Mouse (Mus musculus) midbrain, embryonic 10.5 days (tissue): Measurements from ENCODE around the gene Acot4. TPM values are rescaled to one million over a fixed set of nuclear protein-coding genes. Genes with fewer than 3 reads are reported as not detected.
"Not testable (repeated sequence)": the region's sequence is repeated elsewhere in the genome, so short reads cannot be mapped to it uniquely, and the experiment has no call there.

Experiments
- DNase-seq: peaks from one replicate; pipeline ENCODE4 v3.0.0-alpha.2; 2017; ENCODE audit warnings: low spot score
- H3K27ac ChIP-seq: fragments of 300-500 bp; sonication (generic); replicated peaks from 2 replicates; pipeline ENCODE4 v1.5.1; 2016; ENCODE audit warnings: mild to moderate bottlenecking
- H3K27me3 ChIP-seq: fragments of 300-500 bp; sonication (generic); 2 replicates; pipeline ENCODE4 v1.6.1; 2016; ENCODE audit warnings: low read depth, mild to moderate bottlenecking; ENCODE audit not compliant: poor library complexity, severe bottlenecking
- H3K36me3 ChIP-seq: fragments of 300-500 bp; sonication (generic); 2 replicates; pipeline ENCODE4 v1.6.1; 2016; ENCODE audit warnings: mild to moderate bottlenecking, moderate library complexity
- H3K4me1 ChIP-seq: fragments of 300-500 bp; sonication (generic); 2 replicates; pipeline ENCODE4 v1.6.1; 2016
- H3K4me3 ChIP-seq: fragments of 300-500 bp; sonication (generic); 2 replicates; pipeline ENCODE4 v1.5.1; 2016; ENCODE audit warnings: mild to moderate bottlenecking, moderate library complexity
- H3K9me3 ChIP-seq: fragments of 300-500 bp; sonication (generic); replicated peaks from 2 replicates; pipeline ENCODE4 v1.6.1; 2016; ENCODE audit warnings: mild to moderate bottlenecking
- whole genome bisulfite sequencing: fragments of 180-500 bp; shearing (Covaris S2); methylation state at CpG from one replicate; pipeline ENCODE4 v1.1.7; 2016; 5-methylcytosine and 5-hydroxymethylcytosine counted together
- polyA plus RNA-seq: library from polyadenylated mRNA; unstranded; fragments of >200 nt; fragmentation: Nextera tagmentation; extraction: Ambion mirVana; gene quantifications from 2 replicates; pipeline ENCODE4 v1.2.1, GENCODE M21; 2016

Acot4 gene
- 0.06 and 0.21 TPM in 2 replicates for polyA plus RNA-seq

DNA sequence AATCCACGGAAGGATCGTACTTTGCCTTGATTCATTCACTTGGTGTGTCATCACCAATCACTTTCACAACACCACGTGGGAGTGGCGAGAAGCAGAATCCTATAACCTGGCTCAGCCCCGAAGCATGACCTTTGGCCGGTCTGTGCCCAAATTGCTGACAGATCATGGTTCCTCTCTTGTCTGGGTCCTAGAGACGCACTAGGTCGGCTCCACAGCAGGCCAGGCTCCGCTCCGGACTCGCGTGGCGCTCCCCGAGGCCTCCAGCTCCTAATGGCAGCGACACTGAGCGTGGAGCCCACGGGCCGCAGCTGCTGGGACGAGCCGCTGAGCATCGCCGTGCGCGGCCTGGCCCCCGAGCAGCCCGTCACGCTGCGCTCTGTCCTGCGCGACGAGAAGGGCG is at the start of gene Acot4:
Gene Acot4, plus strand, starts transcription at position 139 of the 400 bp plus-strand sequence.
- H3K9me3 ChIP-seq: peaks cover 18% of the 10 kb centered on the region; the same call in 1 of the 2 replicates
- peak within 1 kb of the TSS; percentile 52 for H3K4me3 ChIP-seq
- not testable (repeated sequence) for H3K36me3 ChIP-seq, H3K4me1 ChIP-seq
- peak within 1 kb of the TSS; percentile 67 for H3K27ac ChIP-seq
- peak; percentile 37 for DNase-seq
- H3K27me3 ChIP-seq: peaks cover 14% of the 10 kb centered on the region
- WGBS: 12% methylated on average over 32 of the region's 32 CpGs

DNA sequence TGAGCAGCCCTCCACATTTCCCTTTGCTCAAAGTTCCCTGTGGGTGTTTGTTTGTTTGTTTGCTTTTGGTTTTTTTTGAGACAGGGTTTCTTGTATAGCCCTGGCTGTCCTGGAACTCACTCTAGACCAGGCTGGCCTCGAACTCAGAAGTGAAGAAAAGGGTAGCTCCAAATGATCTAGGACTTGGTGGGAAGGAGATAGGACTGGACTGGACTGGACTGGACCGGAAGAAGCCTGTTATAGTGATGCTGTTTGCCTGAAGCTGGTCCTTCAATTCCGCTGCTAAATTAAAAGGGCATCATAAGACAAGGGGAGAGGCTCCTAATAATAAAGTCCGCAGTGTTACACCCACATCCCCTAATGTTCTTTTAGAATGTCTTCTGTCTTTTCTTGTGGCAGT is 49.7 kb upstream of the Acot4 start:
- peak overlapping the region; percentile 67 for H3K4me3 ChIP-seq
- H3K27me3 ChIP-seq: 0 out of 2 replicates have a peak, but pooled peaks cover 5% of the 10 kb centered on the region
- 75% methylated on average over 4 of the region's 4 CpGs for WGBS
- DNase-seq: no peak
- H3K36me3 ChIP-seq: peaks cover 18% of the 10 kb centered on the region
- peak overlapping the region; percentile 92 for H3K27ac ChIP-seq
- peaks cover 21% of the 10 kb centered on the region for H3K4me1 ChIP-seq
- H3K9me3 ChIP-seq: no peaks in the 10 kb centered on the region

DNA sequence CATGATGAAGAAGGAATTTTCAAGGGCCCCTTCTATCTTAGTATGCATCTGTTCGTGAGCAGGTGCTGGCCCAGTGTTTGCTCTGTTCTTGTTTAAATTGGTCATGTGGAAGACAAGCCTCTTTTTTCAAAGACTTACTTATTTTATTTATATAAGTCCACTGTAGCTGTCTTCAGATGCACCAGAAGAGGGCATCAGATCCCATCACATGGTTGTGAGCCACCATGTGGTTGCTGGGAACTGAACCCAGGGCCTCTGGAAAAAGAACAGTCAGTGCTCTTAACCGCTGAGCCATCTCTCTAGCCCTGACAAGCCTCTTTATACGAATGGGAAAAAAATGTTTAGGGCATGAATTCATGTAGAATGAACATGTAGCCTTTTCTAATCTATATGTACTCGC is 48.8 kb upstream of the Acot4 start:
- Histone ChIP-seq H3K9me3 (no peaks in the 10 kb centered on the region), H3K4me3 (no peak overlapping the region)
- WGBS: 95% methylated on average over 4 of the region's 4 CpGs

DNA sequence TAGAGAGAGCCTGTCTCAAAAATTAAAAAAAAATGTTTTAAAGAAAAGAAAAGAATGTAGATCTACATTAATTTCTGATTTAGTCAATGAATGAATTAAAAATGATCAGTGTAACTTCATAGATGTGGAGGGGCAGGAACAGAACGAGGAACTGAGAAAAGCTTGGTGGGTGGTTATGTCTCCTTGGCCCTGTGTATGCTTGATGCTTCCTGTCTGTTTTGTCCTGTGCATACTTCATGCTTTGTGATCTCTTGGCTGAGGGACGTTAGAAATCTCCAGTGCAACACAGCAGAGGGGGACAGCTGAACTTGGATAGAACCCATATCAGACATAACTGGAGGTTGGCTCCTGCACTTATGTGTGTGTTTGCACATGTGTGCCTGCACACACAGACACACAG is 41.0 kb upstream of the Acot4 start:
- Histone ChIP-seq H3K27me3 (no peaks in the 10 kb centered on the region), H3K36me3 (peaks cover 24% of the 10 kb centered on the region), H3K4me1 (no peaks in the 10 kb centered on the region), H3K4me3 (no peak overlapping the region), H3K27ac (no peak overlapping the region), H3K9me3 (peaks cover 5% of the 10 kb centered on the region)
- no peak for DNase-seq
- WGBS: 83% methylated on average over 2 of the region's 2 CpGs

More for the DNA sequence above, 48.8 kb upstream of the Acot4 start:
- H3K27ac ChIP-seq: no peak overlapping the region
- H3K27me3 ChIP-seq: 0 out of 2 replicates have a peak, but pooled peaks cover 5% of the 10 kb centered on the region
- peaks cover 21% of the 10 kb centered on the region for H3K4me1 ChIP-seq
- no peak for DNase-seq
- peaks cover 27% of the 10 kb centered on the region for H3K36me3 ChIP-seq

DNA sequence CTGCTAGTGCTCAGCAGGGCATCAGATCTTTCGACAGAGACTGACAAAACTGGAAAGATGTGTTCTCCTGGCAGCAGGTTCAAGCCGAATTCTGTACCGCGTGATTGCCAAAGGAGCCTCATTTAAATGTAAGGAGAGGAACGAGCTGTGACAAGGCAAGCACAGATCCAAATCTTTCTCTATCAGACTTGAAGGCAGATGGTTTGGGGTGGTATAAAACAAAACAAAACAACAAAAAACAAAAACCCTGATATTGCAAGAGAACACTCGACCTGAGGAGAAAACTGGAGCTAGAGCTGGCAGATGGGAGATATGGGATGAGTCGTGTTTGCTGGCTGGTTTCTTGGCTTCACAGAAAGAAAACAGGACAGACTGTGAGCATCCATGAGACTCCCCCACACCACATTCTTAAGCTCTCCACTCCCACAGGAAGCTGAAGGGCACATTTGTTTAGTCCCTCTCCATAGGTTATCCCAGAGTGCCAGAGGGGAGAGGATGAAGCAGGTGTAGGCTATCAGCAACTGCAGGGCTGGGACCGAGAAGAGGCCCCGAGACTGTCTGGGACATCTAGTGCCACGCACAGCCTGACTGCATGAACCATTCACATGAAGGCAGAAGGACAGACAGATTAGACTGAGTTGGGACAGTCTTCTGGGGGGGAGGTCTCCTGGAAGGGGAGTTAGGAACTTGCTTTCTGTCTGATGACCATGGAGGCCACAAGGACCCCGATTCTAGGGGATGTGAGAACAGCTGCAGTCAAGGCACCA is 39.7 kb upstream of the Acot4 start:
- DNase-seq: no peak
- H3K36me3 ChIP-seq: peaks cover 14% of the 10 kb centered on the region
- H3K4me3 ChIP-seq: no peak overlapping the region
- 75% methylated on average over 11 of the region's 11 CpGs for WGBS
- H3K4me1 ChIP-seq: no peaks in the 10 kb centered on the region
- H3K27ac ChIP-seq: no peak overlapping the region
- peaks cover 8% of the 10 kb centered on the region for H3K9me3 ChIP-seq
- no peaks in the 10 kb centered on the region for H3K27me3 ChIP-seq

DNA sequence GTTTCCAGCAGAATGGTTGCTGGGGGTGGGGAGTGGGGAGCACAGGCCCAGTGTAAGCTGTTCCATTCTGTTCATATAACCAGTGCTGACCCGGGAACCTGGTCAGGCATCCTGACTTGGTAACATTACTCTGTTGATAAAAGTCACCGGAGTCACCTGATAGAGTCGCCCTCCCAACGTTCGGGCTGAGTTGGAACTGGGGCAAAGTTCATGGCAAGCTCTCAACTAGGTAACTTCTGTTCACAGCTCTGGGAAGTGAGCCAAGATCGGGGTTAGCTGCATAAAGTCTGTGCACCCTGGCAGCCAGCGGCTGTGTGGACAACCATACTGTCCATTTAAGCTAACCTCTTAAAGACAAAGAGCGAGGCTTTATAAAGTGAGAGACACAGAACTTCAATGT is 38.9 kb upstream of the Acot4 start:
- not testable (repeated sequence) for DNase-seq, H3K27me3 ChIP-seq
- WGBS: 86% methylated on average over 8 of the region's 8 CpGs

DNA sequence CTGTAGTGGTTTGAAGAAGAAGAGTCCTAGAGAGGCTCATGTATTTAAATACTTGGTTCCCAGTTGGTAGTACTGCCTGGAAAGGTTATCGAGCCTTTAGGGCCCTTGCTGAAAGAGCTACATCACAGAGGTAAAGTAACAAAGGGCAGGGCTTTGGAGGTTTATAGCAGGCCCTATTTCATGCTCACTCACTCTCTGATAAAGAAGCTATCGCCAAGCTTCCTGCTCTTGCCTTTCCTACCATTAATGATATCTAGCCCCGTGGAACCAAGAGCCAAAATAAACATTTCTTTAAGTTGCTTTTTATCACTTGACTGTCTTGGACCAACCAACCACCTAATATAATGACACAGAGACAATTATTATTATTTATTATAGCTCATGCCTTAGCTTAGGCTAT is 37.8 kb upstream of the Acot4 start:
- Histone ChIP-seq H3K36me3 (0 out of 2 replicates have a peak, but pooled peaks cover 3% of the 10 kb centered on the region), H3K4me1 (no peaks in the 10 kb centered on the region), H3K4me3 (no peak overlapping the region), H3K27me3 (no peaks in the 10 kb centered on the region), H3K9me3 (peaks cover 8% of the 10 kb centered on the region), H3K27ac (no peak overlapping the region)
- no peak for DNase-seq
- 93% methylated on average over 3 of the region's 3 CpGs for WGBS

More for the DNA sequence above, 38.9 kb upstream of the Acot4 start:
- H3K36me3 ChIP-seq, H3K9me3 ChIP-seq, H3K27ac ChIP-seq, H3K4me3 ChIP-seq, H3K4me1 ChIP-seq: not testable (repeated sequence)

DNA sequence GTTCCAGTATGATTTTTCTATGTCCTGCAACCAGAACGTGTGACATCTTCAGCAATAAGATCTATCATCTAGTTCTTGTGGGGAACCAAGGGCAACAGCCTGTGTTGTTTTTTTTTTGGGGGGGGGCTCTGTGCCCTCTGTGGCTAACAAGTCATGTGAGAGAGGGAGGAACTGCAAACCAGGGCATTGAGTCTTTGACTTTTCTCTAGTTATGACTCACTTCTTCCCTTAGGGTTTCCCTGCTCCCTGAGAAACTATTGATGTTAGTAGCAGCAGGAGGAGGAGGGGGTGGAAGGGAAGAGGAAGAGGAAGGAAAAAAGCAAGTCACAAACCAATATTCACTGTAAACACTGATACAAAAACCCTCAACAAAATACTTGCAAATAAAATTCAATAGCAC is 34.3 kb upstream of the Acot4 start:
- Histone ChIP-seq H3K4me1 (peaks cover 10% of the 10 kb centered on the region), H3K27me3 (no peaks in the 10 kb centered on the region), H3K36me3 (no peaks in the 10 kb centered on the region), H3K9me3 (peaks cover 8% of the 10 kb centered on the region; the same call in 1 of the 2 replicates), H3K27ac (no peak overlapping the region), H3K4me3 (no peak overlapping the region)
- 97% methylated on average over 1 of the region's 1 CpGs for WGBS
- DNase-seq: no peak

DNA sequence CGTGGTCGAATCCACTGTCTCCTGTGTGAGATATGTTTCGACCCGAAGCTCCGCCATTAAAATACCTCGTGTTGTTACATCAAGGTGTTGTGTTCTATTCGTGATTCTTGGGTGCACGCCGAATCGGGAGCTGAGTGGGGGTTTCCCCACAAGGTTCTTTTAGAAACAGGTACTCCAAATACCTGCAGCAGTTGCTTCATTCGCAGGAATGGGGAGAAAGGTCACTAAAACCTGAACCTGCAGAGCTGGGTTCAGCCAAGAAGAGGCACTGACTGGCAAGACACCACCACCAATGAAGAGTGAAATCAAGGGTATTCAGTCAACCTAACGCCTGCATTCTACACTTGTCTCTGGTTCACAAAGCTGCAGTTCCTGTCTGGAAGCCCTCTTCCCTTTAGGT is 29.9 kb upstream of the Acot4 start:
- Histone ChIP-seq H3K4me3 (no peak overlapping the region), H3K4me1 (peaks cover 52% of the 10 kb centered on the region), H3K9me3 (no peaks in the 10 kb centered on the region), H3K27me3 (no peaks in the 10 kb centered on the region), H3K36me3 (peaks cover 3% of the 10 kb centered on the region; the same call in 1 of the 2 replicates), H3K27ac (peak overlapping the region; percentile 86)
- WGBS: 85% methylated on average over 12 of the region's 12 CpGs
- no peak for DNase-seq

DNA sequence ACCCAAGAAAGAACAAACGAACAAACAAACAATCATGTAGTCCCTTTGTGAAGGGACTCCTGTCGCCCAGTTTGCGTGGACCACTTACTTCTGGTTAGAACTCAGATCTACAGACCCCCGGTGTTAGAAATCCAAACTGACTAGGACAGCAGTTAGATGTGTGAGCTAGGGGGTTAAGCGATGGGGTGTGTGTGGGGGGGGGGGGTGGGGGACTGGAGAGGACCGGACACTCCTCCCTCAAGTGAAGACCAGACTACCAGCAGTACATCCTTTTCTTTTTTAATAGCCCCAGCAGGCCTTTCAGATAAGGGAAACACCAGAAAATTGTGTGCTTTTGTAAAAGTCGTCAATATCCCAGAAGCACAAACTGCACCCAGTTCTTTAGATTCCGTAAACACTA is 29.4 kb upstream of the Acot4 start:
- H3K4me3 ChIP-seq: peak overlapping the region; percentile 56
- no peaks in the 10 kb centered on the region for H3K27me3 ChIP-seq
- 48% methylated on average over 8 of the region's 8 CpGs for WGBS
- peak overlapping the region; percentile 86 for H3K27ac ChIP-seq
- H3K9me3 ChIP-seq: no peaks in the 10 kb centered on the region
- H3K4me1 ChIP-seq: peaks cover 52% of the 10 kb centered on the region
- H3K36me3 ChIP-seq: peaks cover 5% of the 10 kb centered on the region; the same call in 1 of the 2 replicates
- DNase-seq: peak; percentile 19

DNA sequence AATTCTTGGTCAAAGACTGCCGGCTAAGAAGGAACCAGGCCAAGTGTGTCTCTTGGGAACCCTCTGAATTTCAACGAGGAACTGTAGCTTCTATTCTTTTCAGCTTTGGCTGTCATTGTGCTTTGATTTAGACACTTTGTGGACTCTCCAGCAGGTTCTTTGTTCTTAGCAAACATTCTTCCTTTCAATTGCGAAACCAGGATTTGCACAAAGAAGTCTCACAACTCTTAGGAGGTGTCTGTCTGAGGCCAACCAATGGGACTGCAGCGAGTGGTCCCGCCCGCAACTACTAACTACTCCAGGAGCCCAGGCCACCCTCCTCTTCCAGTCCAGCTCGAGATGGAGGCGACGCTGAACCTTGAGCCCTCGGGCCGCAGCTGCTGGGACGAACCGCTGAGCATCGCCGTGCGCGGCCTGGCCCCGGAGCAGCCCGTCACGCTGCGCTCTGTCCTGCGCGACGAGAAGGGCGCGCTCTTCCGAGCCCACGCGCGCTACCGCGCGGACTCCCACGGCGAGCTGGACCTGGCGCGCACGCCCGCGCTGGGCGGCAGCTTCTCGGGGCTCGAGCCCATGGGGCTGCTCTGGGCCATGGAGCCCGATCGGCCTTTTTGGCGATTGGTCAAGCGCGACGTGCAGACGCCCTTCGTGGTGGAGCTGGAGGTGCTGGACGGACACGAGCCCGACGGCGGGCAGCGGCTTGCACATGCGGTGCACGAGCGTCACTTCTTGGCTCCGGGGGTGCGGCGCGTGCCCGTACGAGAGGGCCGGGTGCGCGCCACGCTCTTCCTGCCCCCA is 28.8 kb upstream of the Acot4 start, which contains the start of gene Acot1:
Gene Acot1, plus strand, starts transcription at position 320 of the 795 bp plus-strand sequence.
- H3K36me3 ChIP-seq, H3K9me3 ChIP-seq, H3K27me3 ChIP-seq: not testable (repeated sequence)
- H3K4me1 ChIP-seq: peaks cover 52% of the 10 kb centered on the region
- H3K27ac ChIP-seq: peak within 1 kb of the TSS; percentile 86
- under 1% methylated on average over 68 of the region's 70 CpGs for WGBS
- DNase-seq: peak; percentile 82
- peak within 1 kb of the TSS; percentile 56 for H3K4me3 ChIP-seq

DNA sequence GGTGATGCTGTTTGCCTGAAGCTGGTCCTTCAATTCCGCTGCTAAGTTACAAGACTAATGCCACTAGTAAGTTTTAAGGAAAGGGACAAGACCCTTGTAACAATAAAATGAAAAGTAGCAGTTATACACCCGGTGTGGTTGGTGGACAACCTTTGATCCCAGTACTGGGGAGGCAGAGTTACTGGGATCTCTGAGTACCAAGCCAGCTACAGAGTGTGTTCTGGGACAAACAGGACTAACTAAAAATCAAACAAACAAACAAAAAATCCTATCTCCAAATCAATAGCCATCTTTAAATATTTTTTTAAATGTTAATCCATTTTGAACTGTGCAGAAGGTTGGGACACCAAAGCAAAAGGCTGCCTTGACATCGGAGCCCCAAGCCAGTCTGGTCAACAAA is 28.0 kb upstream of the Acot4 start:
- WGBS: 81% methylated on average over 3 of the region's 3 CpGs
- Histone ChIP-seq H3K36me3 (peaks cover 14% of the 10 kb centered on the region), H3K27ac (peak overlapping the region; percentile 86; the same call in 1 of the 2 replicates), H3K9me3 (no peaks in the 10 kb centered on the region), H3K4me3 (peak overlapping the region; percentile 56), H3K27me3 (no peaks in the 10 kb centered on the region), H3K4me1 (peaks cover 52% of the 10 kb centered on the region)
- no peak for DNase-seq
